Mouse (Mus musculus) gastrocnemius, postnatal 36 days (tissue): ENCODE measurements around the gene Ina. TPM values are rescaled to one million over a fixed set of nuclear protein-coding genes. Genes with fewer than 3 reads are reported as not detected.
A peak's percentile ranks its signal among the peaks of the same experiment; 100 is the strongest.

Experiments
- DNase-seq, 2 experiments: peaks; one replicate each; pipeline ENCODE4 v3.0.0; 2022
- intact Hi-C: fragments of 180-260 bp; cut with DNase I; formaldehyde crosslinking; loops from one replicate; pipeline ENCODE4 v1.15.1; 2025
- total RNA-seq, 2 experiments: library from RNA; stranded (reverse); gene quantifications; 2 replicates each; pipeline ENCODE4 v1.2.3; 2021

Ina gene
- total RNA-seq, 2 experiments from 2014 or later, result not detected

DNA sequence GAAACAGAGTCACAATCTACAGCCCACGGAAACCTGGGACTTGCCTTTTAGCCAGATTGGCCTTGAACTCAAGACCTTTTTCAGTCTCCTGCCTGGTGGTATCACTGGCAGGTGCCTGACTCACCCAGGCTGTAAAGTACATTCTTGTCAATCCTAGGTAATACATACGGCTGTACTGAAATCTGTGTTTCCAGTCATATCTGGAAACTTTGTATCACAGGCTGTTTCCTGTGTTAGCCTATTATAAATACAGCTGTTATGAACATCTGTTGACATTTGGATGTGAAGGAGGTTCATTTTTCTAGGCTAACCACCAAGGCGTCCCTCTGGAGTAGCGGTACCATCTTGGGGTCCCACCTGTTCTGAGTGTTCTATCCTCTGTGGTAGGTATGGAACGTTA is 4.6 kb upstream of the Ina start:
- DNase-seq, result no peak
- intact Hi-C loops, result no loop called here

DNA sequence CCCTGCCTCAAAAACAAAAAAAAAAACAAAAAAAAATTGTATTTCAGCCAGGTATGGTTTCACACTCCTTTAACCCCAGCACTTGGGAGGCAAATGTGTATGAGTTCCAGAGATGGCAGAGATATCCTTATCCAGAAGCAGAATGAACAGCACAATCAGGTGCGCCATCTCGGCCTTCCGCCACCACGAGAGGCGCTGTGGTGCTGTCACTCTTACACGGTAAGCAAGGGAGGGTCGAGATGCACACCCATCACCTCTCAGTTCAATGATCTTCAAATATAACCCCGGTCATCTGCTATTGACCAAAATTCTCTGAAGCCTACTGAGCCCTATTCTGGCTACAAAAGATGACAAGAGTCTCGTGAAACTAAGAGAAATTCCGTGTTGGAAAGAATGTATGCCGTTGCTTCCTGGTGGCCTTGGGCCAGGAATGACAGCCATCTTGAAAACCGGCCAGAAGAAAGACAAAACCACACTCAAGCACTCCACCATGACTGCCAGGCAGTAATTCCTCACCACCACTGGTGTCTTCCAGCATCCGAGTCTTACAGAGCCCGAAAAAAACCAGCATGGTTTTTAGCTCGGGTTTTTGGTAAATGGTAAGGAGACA is 1.9 kb upstream of the Ina start:
- DNase-seq, result no peak
- intact Hi-C loops, result no loop called here

DNA sequence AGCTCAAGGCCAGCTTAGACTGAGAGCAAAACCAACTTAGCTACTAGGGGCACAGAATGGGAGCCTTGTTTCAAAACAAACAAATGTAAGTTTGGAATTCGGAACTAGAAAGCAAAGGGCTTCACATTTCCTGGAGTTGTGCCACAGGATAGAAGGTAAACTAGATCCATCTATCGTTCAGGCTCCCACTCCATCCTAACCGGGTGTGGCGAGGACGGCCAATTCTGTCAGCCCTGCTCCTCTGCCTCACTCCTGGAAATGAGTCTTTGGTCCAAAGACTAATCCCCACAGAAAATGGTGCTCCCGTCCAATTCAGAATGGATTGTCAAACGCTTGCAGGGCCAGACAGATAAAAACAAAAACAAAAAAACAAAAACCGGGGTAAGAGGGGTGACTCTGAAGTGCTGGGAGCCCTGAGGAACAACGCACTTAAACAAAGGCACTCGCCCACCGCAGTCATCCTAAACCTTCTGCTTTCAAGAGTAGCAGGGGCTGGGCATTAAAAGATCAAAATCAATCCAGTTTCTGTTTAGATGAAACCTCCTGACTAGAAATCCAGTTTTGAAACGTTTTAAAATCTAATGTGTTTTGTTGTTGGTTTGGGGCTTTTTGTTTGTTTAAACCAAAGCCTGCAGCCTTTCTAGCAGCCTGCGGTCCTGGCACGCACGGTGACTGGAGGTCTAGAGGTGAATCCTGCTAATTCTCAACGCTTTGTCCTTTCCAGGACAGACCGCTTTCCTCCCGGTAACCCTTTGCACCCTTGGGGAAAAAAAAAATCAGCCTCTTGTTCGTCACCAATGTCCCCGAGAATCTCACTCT is 949 bp upstream of the Ina start:
- no peak for DNase-seq
- intact Hi-C loops, result no loop called here

DNA sequence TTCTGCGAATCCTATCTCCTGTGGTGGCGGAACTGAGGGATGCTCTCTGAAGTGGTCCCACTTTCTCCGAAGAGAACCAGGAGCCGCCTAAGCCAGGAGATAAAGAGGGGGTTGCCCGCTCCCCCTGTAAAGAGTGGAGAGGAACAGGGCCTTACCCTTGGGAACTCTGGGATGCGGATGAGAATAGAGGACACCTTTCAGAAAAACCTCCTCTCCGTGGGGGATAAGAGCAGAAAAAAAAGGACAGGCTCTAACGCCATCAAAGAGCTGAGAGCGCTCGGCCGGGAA is 395 bp upstream of the Ina start:
- intact Hi-C loops, result no loop called here
- DNase-seq, result no peak

DNA sequence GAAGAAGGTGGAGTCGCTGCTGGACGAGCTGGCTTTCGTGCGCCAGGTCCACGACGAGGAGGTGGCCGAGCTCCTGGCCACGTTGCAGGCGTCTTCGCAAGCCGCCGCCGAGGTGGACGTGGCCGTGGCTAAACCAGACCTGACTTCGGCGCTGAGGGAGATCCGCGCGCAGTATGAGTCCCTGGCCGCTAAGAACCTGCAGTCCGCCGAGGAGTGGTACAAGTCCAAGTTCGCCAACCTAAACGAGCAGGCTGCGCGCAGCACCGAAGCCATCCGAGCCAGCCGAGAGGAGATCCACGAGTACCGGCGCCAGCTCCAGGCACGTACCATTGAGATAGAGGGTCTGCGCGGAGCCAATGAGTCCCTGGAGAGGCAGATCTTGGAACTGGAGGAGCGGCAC is 898 bp downstream of the Ina start:
- no peak for DNase-seq
- intact Hi-C loops, result no loop called here

DNA sequence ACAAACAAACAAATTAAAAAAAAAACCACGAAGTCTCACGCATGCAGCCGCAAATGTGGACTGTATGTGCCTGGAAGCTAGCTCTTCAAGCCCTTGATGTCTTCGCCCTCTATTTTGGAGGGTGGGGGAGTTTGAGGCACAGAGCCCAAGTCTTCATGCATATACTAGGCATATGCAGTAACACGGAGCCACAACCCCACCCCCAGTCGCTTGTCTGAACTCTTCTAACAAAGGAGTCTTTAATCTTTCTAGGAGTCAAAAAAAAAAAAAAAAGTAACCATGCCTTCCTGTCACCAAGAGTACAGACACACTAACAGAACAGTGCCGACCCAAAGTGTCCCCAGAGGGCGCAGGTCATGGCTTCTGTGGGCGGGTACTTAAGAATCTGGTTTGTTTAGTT is 1.5 kb downstream of the Ina start:
- DNase-seq, result no peak
- intact Hi-C loops, result no loop called here

DNA sequence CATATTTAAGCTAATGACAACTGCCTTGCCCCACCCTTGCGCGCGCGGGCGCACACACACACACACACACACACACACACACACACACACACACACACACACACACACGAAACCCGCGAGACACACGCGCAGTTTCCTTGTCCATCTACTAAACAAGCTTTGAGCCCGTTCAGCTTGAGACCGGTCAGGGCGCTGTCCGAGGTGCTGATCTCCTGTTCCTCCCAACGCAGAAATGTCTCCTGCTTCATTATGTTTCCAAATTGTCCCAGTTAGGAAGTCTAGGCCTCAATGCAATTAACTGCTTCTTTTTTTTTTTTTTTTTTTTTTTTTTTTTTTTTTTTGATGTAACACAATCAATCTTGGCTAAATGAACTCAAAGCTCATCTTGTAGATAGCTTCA is 2.0 kb downstream of the Ina start:
- intact Hi-C loops, result no loop called here
- peak; percentile 63 to 74 for DNase-seq

DNA sequence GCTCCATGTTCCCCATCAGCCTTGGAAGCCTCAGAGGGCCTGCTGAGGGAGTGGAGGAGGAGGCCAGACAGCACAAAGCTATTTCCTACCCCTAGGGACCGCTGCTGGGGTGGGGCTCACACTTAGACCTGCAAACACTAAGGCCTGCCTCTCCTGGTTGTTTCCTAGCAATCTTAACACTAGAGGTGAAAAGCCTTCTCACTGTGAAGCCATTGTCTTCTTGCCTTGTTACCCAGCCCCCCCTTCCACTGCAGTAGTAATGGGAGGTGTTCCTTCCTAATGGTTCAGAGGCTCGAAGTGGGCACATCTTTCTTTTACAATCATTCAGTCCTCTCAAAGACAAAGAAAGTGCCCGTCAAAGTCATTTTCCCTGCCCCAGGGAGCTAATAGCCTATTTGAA is 3.3 kb downstream of the Ina start:
- no peak for DNase-seq
- intact Hi-C loops, result no loop called here

DNA sequence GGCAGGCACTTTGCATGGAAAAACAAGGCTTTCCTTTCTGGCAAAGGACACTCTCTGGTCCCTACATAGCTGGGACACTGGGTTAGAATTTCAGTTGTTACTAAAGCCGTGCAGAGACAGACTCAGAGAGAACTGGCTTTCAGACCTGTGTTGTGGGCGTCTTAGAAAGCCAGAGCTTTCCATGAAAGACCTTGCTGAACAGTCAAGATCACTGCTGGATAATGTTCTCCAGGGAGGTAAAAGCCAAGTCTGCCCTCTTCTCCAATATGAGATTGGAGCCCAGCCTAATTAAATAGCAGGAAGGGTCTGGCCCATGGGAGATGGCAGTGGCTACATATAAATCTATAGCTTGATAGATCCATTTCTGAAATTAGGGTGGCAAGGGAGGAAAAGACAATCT is 3.8 kb downstream of the Ina start:
- no peak for DNase-seq
- intact Hi-C loops, result no loop called here

DNA sequence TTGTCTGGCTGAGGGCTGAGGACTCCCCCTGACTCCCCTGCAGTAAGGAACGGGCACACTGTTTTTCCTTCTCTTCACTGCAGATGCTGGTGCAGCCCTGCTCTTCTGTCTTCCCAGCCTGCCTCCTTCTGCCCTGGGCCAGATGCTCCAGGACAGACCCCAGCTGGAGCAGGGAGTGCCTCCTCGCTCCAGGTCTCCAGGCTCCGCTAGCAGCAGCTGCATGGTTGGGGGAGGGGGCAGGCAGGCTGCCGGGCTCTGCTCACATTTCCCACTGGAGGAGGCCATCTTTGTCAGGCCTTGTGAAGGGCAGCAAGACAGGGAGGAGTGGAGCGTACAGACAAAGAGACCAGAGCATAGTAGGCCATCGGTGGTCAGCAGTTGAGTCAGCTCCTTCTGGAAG is 4.8 kb downstream of the Ina start:
- DNase-seq, result no peak
- intact Hi-C loops, result no loop called here

DNA sequence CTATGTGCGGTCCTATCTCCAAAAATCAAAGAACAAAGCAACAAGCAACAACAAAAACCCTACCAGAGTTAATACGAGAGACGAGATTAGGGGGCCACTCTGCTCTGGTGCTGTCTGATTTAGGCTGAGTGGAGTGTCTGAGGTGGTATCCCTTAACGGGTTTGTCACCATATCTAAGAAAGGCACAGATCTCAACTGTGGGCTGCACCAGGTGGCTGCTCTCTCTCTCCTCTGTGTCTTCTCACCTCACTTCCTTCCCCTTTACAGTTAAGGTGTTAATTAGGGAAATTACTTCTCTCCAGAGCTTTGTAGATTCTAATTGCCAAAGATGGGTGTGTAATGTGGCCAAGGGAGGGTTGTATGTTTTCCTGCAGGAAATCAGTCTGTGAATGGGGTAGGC is 8.2 kb downstream of the Ina start:
- intact Hi-C loops, result no loop called here
- DNase-seq, result no peak

DNA sequence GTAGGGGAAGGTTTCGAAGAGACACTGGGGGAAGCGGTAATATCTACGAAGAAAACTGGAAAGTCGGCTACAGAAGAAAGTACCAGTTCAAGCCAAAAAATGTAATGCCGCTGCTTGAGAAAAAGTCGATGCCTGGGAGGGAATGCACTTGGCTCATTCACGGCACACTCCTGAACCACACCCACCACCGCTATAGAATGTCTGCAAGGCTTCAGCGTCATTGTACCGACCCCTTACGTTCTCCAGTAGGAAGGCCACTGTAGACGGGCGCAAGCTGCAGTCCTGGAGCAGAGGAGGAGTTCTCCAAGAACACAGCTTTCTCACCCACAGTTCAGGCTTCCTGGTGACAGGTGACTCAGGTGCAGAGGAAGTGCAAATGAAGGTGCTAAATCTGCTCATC is 9.0 kb downstream of the Ina start:
- intact Hi-C loops, result no loop called here

DNA sequence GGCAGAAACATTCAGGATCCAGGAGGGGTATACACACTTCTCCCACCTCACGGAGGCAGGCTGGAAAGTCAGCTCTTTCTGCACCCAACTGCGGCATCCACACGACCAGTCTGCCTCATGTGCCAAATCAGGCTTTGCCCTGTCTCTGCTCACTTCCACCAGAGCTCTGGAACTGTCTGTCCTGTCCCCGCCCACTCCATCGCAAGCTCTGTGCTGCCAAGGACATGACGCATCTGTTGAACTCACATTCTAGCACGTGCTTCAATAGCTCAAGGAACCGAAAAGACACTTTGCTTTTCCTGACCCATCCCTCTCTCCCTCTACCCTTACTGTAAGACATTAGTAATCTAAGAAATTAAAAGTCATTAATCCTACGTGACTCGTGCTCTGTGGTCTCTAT is 10.5 kb downstream of the Ina start:
- intact Hi-C loops, result no loop called here
- no peak for DNase-seq

More for the DNA sequence above, 9.0 kb downstream of the Ina start:
- no peak for DNase-seq

DNA sequence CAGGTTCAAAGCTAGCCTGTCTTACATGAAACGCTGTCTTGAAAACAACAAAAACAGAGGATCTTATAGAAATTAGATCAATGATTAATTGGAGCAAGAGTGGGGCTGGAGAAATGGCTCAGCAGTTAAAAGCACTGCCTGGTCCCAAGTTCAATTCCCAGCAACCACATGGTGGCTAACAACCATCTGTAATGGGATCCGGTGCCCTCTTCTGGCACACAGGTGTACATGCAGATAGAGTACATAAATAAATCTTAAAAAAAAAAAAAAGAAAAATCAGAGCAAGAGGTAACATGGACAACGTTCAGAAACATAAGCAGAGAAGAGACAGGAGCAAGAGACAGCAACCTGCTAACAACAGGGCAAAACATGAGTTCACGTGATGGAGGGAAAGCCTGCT is 12.0 kb downstream of the Ina start:
- no peak for DNase-seq
- intact Hi-C loops, result no loop called here

DNA sequence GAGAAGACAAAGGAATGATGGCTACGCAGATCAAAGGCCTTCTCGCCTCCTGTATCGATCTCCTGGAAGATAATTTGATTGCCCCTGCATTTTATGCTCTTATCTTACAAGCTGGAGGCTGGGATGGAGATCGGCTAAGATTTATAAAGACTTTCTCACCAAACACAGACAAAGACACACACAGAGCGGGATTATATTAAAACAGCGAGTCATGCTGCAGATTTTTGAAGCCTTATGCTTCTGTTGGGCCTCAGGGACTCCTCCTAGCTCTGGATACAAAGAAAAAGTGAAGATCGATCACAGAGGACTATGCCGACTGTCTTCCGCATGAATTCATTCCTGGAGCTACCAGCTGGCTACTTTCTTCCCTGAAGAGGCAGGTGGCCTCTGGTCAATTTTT is 15.3 kb downstream of the Ina start:
- intact Hi-C loops, result no loop called here
- no peak for DNase-seq

DNA sequence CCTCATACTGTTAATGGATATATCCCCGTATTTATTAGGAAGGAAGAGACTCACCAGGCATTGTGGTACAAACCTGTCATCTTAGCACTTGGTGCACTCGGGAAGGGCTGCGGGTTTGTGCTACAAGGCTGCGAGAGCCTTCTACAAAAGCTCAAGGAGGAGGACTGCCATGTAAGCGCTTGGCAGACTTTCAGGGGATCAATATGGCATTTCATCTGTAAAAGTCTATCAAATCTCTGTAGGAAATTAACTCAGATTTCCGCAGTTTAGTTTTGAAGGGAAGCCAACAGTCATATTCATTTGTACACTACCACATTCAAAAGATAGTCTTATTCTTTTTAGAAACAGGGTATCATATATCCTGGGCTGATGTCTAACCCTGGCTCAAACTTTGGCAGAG is 17.3 kb downstream of the Ina start:
- DNase-seq, result no peak
- intact Hi-C loops, result no loop called here

DNA sequence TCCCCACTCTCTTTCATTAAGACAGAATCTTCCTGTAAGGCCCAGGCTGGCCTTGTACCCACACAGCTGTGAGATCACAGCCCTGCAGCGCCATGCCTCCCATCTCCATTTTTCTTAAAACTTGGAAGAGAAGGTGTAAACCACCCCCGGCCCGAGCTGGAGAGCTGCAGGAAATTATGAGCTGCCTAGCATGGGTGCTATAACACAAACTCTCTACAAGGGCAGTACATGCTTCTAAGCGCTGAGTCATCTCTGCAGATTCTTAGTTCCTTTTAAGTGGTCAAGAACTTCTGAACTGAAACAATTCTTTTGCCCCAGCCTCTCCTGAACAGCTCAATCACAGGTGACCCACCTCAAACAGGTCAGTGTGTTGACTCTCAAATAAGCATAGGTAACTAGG is 20.4 kb downstream of the Ina start:
- intact Hi-C loops, result no loop called here
- no peak for DNase-seq

DNA sequence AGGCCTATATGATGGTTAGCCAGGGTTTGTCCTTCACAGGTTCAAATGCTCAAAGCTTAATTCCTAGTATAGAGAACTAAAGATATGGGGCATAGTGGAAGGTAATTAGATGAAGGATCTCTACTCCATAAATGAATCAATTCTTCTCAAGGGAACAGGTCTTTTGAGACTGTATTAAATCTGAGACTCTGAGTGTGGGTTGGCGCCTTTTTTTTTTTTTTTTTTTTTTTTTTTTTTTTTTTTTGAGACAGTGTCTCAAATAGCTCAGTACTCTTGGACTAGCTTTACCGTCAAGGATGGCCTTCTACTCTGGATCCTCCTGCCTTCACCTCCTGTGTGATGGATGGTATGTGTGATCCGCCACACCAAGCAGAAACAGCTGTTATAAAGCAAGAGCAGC is 22.1 kb downstream of the Ina start:
- intact Hi-C loops, result no loop called here

DNA sequence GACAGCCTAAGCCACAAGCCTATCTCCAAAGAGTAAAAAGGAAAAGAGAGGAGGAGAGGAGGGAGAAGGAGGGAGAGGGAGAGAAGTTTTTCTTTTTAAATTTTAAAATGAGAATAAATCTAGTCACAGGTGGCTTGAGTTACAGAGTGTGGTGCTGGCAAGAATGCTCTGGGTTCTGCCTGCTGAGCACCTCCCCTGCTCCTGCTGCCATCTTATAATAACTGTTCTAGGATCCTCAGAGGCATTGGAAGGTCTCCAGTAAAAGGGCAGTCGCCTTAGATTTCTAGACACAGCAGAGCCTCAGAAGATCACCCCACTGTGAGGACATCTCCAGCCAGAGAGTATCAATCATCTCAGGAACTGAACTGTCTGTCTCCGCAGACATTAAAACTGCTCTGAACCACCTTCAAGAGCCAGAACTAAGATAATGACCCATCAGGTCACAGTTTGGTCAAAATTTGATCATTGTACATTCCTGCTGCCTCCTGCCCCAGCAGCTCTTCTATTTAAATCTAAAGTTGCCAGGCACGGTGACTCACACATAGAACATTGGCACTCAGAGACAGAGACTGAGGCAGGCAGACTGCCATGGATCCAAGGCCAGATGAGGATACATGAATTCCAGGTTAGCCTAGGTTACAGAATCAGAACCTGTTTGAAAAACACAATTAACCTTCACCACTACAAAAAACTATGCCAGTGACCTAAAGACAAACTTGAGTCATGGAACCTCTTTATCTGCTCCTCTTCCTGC is 26.4 kb downstream of the Ina start:
- intact Hi-C loops, result no loop called here
- no peak for DNase-seq

More for the DNA sequence above, 22.1 kb downstream of the Ina start:
- DNase-seq, result no peak

DNA sequence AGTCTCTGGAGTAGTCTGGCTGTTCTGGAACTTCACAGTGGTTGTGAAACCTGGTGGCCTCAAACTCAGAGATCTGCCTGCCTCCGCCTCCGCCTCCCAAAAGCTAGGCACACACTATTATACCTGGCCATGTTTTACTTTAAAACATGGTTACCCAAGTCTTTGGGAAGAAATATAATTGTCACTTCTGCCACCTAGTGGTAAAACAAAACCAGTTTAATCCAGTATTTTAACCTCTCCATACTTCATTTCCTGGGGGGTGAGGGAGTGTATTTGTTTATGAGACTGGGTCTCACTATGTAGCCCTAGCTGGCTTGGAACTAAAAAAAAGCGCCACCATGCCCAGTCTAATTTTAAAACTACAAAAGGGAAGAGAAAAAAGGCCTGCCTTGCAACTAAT is 29.1 kb downstream of the Ina start:
- DNase-seq, result no peak
- intact Hi-C loops, result no loop called here

DNA sequence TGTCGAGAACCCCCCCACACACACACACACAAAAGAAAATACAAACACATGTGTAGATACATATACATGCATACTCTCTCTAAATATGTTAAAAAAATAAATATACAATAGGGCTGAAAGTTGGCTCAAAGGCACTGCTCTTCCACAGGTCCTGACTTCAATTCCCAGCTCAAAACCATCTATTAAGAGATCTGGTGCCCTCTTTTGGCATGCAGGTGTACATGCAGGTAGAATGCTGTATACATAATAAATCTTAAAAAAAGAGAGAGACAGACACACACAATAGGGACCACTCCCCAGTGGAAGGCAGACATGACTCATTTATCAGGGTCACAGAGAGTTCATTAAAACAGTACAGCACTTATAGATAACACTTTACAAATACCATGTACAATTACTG is 31.8 kb downstream of the Ina start:
- intact Hi-C loops, result no loop called here
- no peak for DNase-seq

DNA sequence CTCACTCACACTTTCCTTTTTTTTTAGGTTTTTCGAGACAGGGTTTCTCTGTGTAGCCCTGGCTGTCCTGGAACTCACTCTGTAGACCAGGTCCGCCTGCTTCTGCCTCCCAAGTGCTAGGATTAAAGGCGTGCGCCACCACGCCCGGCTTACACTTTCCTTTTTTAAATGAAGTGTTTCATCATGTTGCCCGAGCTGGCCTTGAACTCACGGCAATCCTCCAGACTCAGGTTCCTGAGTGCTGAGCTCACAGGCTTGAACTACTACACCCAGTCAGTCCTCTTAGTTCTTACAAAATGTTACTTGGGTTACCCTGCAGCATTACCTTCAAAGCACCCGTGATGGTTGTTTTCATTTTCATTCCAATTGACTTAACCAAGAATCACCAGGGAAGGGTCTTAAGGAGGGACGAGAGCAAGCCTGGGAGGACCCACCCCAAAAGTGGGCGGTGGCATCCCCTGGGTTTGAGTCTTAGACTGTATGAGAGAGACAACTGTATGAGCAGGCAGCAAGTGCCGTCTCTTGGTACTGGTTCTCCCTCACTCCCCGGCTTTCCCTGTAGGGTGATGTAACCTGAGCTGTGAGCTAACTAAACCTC is 32.8 kb downstream of the Ina start:
- no peak for DNase-seq
- intact Hi-C loops, result no loop called here
